Mouse (Mus musculus) spleen, adult 18-20 months (tissue): ENCODE data around the gene Teddm1a.

Experiments used
- DNase-seq, 2 experiments: peaks; one replicate each; pipeline ENCODE4 v3.0.0; 2022; ENCODE audit warnings: mixed read lengths in 2 of 2

Gene Teddm1a

DNA sequence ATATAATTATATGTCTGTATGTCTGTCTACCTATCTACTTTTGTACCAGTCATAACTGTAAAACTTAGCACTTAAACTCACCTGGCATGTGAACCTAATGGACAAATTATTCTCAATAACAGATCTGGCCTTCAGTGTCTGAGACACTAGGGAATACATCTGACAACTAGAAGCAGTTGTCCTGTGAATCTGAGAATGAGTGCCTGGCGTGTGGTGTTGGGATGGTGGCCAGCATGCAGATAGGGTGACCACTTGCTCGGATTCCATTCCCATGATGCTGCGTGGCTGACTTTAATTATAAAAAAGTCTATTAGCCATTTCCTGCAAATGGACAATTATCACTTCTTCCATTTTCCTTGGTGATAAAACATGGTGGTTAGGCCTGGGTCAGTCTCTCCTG lies 14.3 kb downstream of the Teddm1a start:
- no peak for DNase-seq

DNA sequence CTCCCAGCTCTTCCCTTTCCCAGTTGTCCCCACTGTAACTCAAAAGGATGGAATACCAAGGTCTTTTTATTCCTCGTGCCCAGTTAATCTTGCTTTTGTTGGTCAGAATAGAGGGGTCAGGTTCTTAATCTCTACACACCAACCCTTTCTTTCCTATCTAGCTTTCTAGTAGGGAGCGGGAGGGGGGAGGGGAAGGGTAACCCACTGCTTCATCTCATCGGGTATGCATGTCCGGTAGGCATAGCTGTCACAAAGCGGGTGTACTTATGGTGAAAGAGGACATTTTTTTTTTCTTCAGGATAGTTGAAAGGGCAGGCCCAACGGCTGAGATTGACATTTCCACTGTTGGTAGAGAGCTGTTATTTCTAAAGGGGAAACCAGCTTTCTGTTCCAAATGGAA lies 16.7 kb downstream of the Teddm1a start:
- DNase-seq = no peak

DNA sequence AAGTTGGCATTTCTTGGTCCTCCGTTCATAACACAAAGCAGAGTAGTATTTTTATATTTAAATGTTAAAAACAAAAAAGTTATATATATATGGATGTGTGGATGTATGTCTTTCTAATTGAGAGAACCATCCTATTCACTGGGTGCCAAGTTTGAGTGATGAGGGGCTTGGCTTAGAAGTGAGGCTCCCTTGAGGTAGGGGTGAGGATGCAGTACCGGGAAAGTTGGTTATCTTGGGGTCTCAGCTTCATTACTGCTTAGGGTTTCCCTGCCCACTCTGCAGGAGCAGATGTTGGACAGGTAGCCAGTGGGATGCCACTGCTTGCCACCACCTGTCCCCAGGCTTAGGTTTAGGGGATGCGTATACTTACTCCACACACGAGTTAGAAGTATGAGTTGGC lies 17.2 kb downstream of the Teddm1a start:
- DNase-seq = no peak

DNA sequence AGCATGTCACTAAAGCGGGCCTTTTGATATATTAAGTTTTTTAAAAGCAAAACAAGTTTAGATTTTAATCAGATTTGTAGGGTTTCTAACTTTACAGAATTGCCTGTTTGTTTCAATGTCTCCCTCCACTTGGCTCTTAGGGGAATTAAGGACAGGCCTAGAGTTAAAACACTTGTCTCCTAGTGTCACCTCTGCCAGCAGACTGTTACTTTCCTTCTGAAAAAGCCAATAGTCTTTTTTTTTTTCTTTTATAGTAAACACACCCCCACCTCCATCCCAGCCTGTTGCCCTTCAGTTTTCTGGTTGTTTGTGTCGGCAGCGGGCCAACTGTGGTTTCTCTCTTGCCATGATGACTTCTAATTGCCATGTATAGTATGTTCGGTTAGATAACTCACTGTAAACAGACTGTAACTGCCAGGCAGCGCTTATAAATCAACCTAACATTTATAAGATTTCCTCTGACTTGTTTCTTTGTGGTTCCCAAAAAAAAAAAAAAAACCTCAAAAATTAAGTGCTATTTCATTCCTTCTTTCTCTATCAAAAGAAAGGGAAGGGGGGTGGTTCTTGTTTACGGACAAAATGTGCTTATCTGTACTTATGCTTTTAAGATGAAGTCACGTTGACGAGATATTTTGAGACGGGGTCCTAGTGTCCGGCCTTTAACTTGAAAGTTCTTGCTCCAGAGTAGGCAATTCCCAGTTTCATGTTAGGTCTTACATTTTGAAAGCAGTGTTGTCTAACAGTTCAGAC lies 17.8 kb downstream of the Teddm1a start:
- DNase-seq = no peak

DNA sequence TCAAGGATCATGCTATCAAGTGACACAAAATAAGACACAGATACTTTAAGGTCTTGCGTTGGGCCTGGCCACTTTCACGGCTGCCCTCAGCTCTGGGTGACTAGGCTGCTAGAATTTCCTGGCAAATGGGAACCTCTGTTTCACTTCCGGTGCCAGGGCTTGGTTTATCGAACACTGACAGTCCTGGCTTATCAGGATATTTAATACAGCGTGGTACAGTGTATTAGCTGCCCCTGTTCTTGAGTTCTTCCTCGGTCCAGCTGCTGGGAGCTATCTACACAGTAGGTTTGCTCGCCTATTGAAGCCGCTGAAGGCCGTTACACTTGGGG lies 18.4 kb downstream of the Teddm1a start:
- no peak for DNase-seq

DNA sequence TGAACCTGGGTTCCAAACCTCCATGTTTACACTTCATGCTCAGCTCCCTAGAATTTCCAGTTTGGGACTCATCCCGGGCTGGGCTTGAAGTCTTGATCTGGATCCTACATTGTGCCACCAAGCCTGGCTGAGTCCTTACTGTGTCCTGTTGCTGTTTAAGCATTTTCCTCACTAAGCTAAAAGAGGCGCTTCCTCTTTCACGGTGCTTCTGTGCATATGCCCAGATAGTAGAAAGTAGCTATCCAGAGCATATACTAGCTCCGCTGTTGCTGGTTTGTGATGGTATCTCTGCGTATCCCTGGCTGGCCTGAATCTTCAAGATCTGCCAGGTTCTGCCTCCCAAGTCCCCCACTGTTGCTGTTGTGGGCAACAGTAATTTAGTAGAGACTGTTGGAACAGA lies 18.9 kb downstream of the Teddm1a start:
- no peak for DNase-seq

DNA sequence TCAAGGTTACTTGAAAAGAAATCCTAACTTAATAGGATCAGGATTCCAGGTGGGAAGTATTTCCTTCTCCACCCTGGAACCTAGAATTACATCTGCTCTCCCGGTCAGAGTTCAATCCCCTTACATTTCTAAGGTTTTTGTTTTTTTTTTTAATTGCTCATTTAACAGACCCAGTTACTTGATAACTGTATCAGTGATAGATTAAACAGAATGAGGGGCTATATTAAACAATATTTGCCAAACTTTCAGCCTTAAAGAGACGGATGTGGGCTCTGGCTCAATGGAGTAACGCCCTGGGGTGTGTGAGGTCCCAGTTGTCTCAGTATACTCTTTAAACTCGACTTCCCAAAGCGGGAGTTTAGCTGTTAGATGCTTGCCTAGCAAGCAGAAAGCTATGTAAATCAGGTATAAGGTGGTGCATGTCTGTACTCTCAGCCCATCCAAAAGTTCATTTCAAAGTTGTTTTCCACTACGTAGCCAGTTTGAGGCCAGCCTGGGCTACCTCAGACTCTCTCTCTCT lies 19.8 kb downstream of the Teddm1a start:
- no peak for DNase-seq

DNA sequence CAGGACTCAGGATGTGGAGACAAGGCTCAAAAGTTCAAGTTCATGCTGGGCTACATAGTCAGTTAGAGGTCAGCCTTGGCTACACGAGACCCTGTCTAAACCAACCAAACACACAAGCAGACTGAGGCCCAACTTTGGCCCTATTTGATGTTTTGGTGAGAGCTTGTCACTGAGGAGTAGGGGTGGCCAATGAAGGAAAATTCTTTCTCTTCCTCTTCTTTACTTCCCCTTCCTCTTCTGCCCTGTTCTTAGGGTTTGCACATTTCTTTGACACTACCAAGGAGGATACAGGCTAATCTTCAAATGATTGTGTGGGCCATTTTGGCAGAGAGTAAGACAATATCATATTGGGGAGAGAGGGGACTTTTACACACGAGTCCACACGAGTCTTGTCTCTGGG lies 22.3 kb downstream of the Teddm1a start:
- DNase-seq = no peak

DNA sequence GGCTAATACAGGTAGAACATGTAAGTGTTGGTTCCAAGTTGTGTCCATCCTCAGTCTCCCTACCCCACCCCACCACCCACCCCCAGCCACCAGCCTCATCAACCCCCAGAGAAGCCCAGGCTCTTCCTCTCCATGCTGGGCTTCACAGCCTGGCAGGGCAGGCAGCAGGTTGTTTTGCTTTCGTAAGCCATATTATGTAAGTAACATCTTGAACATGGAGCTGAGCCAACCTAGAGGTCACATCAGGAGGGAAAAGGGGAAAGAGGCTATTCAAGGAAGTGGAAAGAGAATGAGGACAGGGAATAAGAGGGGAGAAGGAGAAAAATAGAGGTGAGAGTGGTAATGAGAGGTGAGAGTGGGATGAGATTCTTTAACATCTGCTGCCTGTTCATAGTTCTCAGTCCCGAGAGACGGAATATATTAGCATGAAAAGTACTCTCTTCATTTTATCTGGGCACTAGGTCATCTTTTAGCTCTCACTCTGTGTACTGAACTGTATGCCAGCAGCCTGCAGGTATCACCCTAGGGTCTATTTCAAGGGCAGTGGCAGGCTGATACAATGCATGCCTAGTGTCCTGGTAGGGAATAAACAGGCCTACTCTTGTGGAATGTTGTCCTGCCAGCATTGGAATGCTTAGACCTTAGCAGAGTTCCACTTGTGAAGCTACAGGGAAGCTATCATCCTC lies 27.1 kb downstream of the Teddm1a start:
- DNase-seq = no peak

DNA sequence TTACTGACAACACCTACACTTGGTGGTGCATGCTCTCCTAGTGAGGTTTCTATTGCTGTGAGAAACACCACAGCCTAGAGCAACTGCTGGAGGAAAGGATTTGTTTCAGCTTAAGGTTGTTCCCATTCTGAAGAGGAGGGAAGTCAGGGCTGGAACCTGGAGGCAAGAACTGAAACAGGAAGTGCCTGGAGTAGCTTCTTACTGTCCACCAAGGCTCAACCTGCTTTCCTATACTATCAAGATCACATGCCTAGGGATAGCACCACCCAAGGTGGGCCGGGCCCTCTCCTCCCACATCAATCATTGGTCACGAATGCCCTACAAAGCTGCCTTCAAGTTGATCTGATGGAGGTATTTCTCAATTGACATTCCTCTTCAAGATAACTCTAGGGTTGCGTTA lies 30.1 kb downstream of the Teddm1a start:
- no peak for DNase-seq

DNA sequence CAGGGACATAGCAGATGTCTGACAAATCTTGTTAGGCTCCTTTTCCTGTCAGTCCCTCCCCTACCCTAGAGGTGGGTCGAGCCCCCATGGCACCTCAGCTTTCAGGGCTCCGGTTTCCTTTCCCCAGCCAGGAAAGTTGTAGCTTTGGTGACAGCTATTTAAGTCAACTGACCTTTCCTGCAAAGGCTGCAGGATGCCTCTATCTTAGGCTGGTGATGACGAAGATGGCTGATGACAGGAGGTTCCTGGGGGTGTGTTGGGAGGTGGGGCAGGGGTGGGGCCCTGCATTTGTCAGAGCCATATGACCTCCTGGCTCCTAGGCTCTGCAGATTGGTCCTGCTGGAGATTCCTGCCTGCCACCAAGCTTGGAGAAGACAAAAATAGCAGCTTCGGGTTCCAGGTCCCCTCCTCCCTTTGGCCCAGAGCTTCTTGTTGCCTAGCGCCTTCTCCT lies 31.1 kb downstream of the Teddm1a start:
- no peak for DNase-seq

DNA sequence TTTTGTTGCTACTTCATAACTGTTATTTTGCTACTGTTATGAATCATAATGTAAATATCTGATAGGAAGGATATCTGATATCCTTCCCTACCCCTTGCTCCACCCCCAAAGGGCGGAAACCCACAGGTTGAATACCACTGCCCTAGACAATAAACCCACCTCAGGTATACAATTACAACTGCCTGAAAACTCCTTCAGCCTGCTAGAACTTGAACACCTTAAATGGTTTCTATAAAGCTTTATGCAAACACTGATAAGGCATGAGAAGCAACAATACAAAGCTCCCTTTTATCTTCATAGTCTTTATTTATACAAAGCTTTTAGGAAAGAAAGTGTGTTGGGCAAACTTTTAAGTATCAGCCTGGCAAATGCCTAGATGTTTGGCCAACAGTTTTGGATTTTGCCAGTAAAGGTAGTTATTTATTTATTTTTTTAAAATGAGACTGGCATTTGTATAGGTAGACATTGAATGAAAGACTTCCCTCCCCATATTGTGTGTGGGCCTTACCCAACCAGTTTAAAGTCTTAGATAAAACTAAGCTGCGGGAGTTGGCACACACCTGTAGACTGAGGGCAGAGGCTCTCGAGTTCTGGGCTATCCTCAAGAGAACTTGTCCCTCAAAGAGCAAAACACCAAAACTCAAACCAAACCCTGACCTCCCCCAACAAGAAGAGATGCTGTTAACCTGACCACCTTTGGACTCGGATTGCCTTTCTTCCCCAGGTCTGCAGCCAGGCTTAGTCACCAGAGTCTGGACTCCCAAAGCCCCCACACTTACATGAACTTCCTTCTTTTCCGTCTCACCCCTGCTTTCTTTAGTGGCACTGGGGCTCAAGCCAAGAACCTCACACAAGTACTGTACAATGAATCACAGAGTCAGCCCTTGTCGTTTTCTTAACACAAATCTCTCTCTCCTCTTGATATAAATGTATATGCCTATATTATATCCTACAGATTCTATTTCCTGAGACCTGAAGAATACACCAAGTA lies 33.1 kb downstream of the Teddm1a start:
- DNase-seq = no peak

DNA sequence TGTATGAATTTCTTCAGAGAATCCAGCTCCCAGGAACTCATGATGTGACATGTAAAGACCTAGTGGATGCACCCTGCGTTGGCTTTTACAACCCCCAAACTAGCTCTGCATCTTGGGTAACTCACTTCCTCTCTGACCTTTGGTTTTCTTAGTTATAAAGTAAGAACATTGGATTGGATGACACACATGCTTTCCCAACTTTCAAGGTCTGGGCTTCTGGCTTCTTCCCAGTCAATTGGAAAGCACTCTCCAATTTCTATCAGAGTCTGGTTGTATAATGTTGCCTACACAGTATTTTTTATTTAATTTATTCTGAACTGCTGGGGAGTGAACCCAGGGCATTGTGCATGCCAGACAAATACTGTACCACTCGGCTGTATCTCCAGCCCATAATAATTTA lies 38.9 kb downstream of the Teddm1a start:
- DNase-seq = no peak

DNA sequence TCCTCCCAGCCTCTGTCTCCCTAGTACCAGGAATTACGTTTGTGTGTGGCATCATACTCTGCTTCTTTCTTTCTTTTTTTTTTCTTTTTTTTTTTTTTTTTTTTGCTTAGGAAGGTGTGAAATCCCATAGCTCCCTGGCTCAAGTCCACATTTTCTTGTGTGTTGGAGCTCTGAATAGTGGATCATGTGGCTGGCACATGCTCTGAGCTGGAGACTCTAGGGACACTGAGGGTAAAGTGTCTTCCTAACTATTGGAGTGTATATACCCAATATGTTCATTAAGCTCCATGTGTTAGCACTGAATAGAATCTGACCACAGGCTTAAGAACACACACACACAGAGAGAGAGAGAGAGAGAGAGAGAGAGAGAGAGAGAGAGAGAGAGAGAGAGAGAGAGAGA lies 42.2 kb downstream of the Teddm1a start:
- DNase-seq = no peak

DNA sequence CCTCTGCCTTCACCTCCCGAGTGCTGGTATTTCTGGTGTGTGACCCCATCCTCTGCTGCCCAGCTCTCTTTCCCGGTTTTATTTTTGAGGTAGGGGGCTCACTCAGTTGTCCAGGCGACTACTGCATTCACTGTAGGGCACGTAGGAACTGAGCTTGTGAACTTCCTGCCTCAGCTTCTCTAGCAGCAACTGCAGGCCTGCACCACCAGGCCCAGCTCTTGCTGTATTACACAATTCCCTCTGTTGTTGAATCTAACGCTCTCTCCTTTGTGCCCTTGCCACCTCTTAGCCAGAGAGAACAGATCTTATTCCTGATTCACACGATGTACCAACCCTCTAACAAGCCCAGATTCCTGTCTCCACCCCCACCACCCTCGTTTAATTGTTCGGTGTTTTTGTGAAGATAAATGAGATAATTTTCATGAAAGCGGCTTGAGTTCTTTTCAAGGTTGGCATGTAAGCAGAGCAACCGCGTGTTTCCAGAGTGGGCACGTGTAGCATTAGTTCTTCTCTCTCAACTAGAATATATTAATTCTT lies 44.4 kb downstream of the Teddm1a start:
- no peak for DNase-seq

DNA sequence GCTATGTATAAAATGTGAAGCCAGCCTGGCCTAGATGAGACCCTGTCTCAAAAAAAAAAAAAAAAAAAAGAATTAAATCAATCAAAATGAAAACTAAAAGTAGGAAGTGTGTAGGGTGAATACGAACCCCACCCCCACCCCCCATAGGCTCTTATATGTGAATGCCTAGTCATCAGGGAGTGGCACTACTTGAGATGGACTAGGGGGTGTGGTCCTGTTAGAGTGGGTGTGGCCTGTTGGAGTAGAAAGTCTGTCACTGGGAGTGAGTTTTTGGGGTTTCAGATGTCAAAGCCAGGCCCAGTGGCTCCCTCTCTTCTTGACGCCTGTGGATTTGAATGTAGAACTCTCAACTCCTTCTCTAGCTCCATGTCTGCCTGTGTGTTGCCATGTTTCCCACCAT lies 45.5 kb downstream of the Teddm1a start:
- DNase-seq = no peak

DNA sequence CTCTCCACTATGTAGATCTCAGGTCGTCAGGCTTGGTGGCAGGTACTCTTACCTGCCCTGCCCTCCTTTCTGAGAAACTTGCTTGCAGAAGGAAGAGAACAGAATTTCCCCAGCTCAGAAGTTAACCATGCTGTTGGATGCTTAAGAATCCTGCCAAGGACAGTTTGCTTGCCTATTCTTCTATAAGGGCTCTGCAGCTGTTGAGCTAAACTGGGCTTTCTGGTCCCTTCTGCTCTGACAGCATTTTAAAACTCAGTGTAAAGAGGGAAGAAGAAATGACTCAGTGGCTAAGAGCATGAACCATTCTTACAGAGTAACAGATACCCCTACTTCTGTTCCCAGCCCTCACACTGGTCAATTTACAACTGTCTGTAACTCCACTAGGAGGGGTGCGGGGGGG lies 49.4 kb downstream of the Teddm1a start:
- no peak for DNase-seq
